Mouse (Mus musculus) neural tube, embryonic 11.5 days (tissue): ENCODE measurements at regions not wholly inside any gene's neighbourhood (a gene's known extent, or its start where the extent isn't known, plus 50 kb on each side); places are given as distances from the start of the nearest gene placed in this dataset.

ENCODE experiments used
- ATAC-seq: fragments of 200-750 bp; cut with Nextera tagmentation; 2 replicates; pipeline ENCODE4 v1.8.0; 2017; ENCODE audit warnings: moderate number of reproducible peaks, mild to moderate bottlenecking, moderate TSS enrichment, moderate library complexity; ENCODE audit not compliant: insufficient read depth, low FRiP score, low TSS enrichment
- DNase-seq: peaks from one replicate; pipeline ENCODE4 v3.0.0-alpha.2; 2015; ENCODE audit warnings: low spot score
- H3K27ac ChIP-seq: fragments of 300-500 bp; sonication (generic); 2 replicates; pipeline ENCODE4 v1.5.1; 2014; ENCODE audit warnings: low read depth, mild to moderate bottlenecking, low read length
- H3K27me3 ChIP-seq: fragments of 300-500 bp; sonication (generic); 2 replicates; pipeline ENCODE4 v1.6.1; 2014; ENCODE audit warnings: mild to moderate bottlenecking, low read length, mixed read lengths; ENCODE audit not compliant: control insufficient read depth, insufficient read depth
- H3K36me3 ChIP-seq: fragments of 300-500 bp; sonication (generic); 2 replicates; pipeline ENCODE4 v1.6.1; 2014; ENCODE audit warnings: mild to moderate bottlenecking, low read length, moderate library complexity, mixed read lengths; ENCODE audit not compliant: control insufficient read depth, insufficient read depth
- H3K4me1 ChIP-seq: fragments of 300-500 bp; sonication (generic); 2 replicates; pipeline ENCODE4 v1.6.1; 2014; ENCODE audit warnings: low read length, mixed read lengths; ENCODE audit not compliant: control insufficient read depth, insufficient read depth
- H3K4me2 ChIP-seq: fragments of 300-500 bp; sonication (generic); 2 replicates; pipeline ENCODE4 v1.6.1; 2014; ENCODE audit warnings: low read depth, mild to moderate bottlenecking, moderate library complexity
- H3K4me3 ChIP-seq: fragments of 300-500 bp; sonication (generic); 2 replicates; pipeline ENCODE4 v1.5.1; 2014; ENCODE audit warnings: low read depth, low read length
- H3K9ac ChIP-seq: fragments of 300-500 bp; sonication (generic); 2 replicates; pipeline ENCODE4 v1.6.1; 2014; ENCODE audit warnings: mild to moderate bottlenecking, low read length
- H3K9me3 ChIP-seq: fragments of 300-500 bp; sonication (generic); 2 replicates; pipeline ENCODE4 v1.6.1; 2016; ENCODE audit warnings: low read length; ENCODE audit not compliant: control insufficient read depth
- WGBS: fragments of 180-500 bp; shearing (Covaris S2); extraction: QIAGEN DNeasy Blood & Tissue Kit; methylation state at CpG from one replicate; pipeline ENCODE4 v1.1.7; 2014; 5-methylcytosine and 5-hydroxymethylcytosine counted together

GRCm38 (mm10) chrX:11895396-11895795, 264.8 kb downstream of the Bcor start:
- Histone ChIP-seq H3K4me2 (no peak overlapping the region), H3K9ac (no peak overlapping the region), H3K4me1 (no peaks in the 10 kb centered on the region), H3K4me3 (no peak overlapping the region), H3K36me3 (no peaks in the 10 kb centered on the region), H3K27ac (no peak overlapping the region), H3K27me3 (0 out of 2 replicates have a peak, but pooled peaks cover 3% of the 10 kb centered on the region), H3K9me3 (no peaks in the 10 kb centered on the region)
- ATAC-seq: no peak
- DNase-seq: no peak
- WGBS: 31% methylated on average over 5 of the region's 5 CpGs

- H3K36me3 ChIP-seq: no peaks in the 10 kb centered on the region
- no peaks in the 10 kb centered on the region for H3K9me3 ChIP-seq
- ATAC-seq (no peak), DNase-seq (no peak)
- H3K9ac ChIP-seq: no peak overlapping the region
- no peak overlapping the region for H3K4me3 ChIP-seq
- H3K4me1 ChIP-seq: no peaks in the 10 kb centered on the region
- 71% methylated on average over 8 of the region's 8 CpGs for WGBS
- H3K27me3 ChIP-seq: no peaks in the 10 kb centered on the region
- H3K27ac ChIP-seq: no peak overlapping the region
- no peak overlapping the region for H3K4me2 ChIP-seq
Observed at GRCm38 (mm10) chrX:11898280-11898679, 261.9 kb downstream of the Bcor start.

- no peak overlapping the region for H3K27ac ChIP-seq
- H3K9ac ChIP-seq: no peak overlapping the region
- H3K4me1 ChIP-seq: no peaks in the 10 kb centered on the region
- no peak overlapping the region for H3K4me2 ChIP-seq
- no peaks in the 10 kb centered on the region for H3K9me3 ChIP-seq
- no peak overlapping the region for H3K4me3 ChIP-seq
- H3K27me3 ChIP-seq: no peaks in the 10 kb centered on the region
- H3K36me3 ChIP-seq: no peaks in the 10 kb centered on the region
- DNase-seq (no peak), ATAC-seq (no peak)
- WGBS: 86% methylated on average over 6 of the region's 6 CpGs
Observed at GRCm38 (mm10) chrX:11899051-11899450, 261.1 kb downstream of the Bcor start.

GRCm38 (mm10) chrX:11899914-11900313, 260.2 kb downstream of the Bcor start:
- H3K27ac ChIP-seq: no peak overlapping the region
- H3K9me3 ChIP-seq: no peaks in the 10 kb centered on the region
- H3K4me3 ChIP-seq: no peak overlapping the region
- no peaks in the 10 kb centered on the region for H3K4me1 ChIP-seq
- no peak overlapping the region for H3K4me2 ChIP-seq
- ATAC-seq (no peak), DNase-seq (no peak)
- H3K9ac ChIP-seq: no peak overlapping the region
- H3K36me3 ChIP-seq: no peaks in the 10 kb centered on the region
- no peaks in the 10 kb centered on the region for H3K27me3 ChIP-seq
- 53% methylated on average over 3 of the region's 3 CpGs for WGBS

DNA sequence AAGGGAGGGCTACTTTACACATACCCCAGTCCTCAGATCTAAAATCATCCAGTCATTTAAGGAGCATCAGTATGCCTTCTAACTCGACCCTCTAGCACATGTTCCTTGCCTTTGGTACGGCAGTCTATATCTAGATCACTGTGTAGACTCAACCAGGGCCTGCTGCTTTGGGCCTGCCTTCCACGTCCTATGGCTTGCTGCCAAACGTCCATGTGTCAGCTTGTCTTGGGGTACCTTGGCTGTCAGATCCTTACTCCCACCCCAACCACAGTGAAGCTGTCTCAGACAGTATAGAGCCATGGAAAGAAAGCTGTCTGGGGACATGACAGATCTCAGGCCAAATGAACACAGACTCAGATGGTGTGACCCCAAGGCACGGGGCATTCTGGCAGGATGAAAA, 258.4 kb downstream of the Bcor start:
- no peaks in the 10 kb centered on the region for H3K9me3 ChIP-seq
- no peaks in the 10 kb centered on the region for H3K4me1 ChIP-seq
- H3K36me3 ChIP-seq: no peaks in the 10 kb centered on the region
- no peak overlapping the region for H3K27ac ChIP-seq
- H3K9ac ChIP-seq: no peak overlapping the region
- ATAC-seq (no peak), DNase-seq (no peak)
- no peak overlapping the region for H3K4me3 ChIP-seq
- H3K4me2 ChIP-seq: no peak overlapping the region
- WGBS: 80% methylated on average over 5 of the region's 5 CpGs
- no peaks in the 10 kb centered on the region for H3K27me3 ChIP-seq

GRCm38 (mm10) chrX:11903116-11903700, 256.9 kb downstream of the Bcor start:
- no peak overlapping the region for H3K4me3 ChIP-seq
- H3K27me3 ChIP-seq: no peaks in the 10 kb centered on the region
- no peaks in the 10 kb centered on the region for H3K9me3 ChIP-seq
- H3K27ac ChIP-seq: no peak overlapping the region
- no peaks in the 10 kb centered on the region for H3K36me3 ChIP-seq
- H3K4me1 ChIP-seq: no peaks in the 10 kb centered on the region
- H3K9ac ChIP-seq: no peak overlapping the region
- ATAC-seq (no peak), DNase-seq (no peak)
- no peak overlapping the region for H3K4me2 ChIP-seq
- WGBS: 93% methylated on average over 4 of the region's 4 CpGs

GRCm38 (mm10) chrX:11905231-11905630, 254.9 kb downstream of the Bcor start:
- Histone ChIP-seq H3K9me3 (no peaks in the 10 kb centered on the region), H3K27ac (no peak overlapping the region), H3K4me1 (no peaks in the 10 kb centered on the region), H3K36me3 (no peaks in the 10 kb centered on the region), H3K4me2 (no peak overlapping the region), H3K27me3 (no peaks in the 10 kb centered on the region), H3K4me3 (no peak overlapping the region), H3K9ac (no peak overlapping the region)
- ATAC-seq (no peak), DNase-seq (no peak)
- 77% methylated on average over 5 of the region's 5 CpGs for WGBS

DNA sequence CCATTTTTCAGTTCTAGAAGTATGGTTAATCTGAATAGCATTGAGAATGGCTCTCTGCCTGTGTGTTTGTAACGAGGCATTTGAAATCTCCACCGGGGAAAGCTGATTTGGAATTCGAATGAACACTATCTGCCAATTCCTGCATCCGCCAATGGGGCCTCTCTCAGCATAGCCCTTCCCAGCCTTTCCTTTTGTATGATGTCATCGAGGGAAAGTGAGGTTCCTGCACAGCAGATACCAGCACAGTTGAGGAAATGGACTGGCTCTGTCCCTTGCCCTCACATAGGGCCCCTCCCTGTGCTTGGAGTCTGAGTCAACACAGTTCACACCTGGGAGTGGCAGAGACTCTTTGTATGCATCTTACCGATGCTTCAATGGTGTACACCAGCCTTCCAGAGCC, 253.0 kb downstream of the Bcor start:
- Histone ChIP-seq H3K36me3 (no peaks in the 10 kb centered on the region), H3K27me3 (no peaks in the 10 kb centered on the region), H3K4me3 (no peak overlapping the region), H3K4me1 (no peaks in the 10 kb centered on the region), H3K9ac (no peak overlapping the region), H3K4me2 (no peak overlapping the region), H3K27ac (no peak overlapping the region), H3K9me3 (no peaks in the 10 kb centered on the region)
- no peak for ATAC-seq
- WGBS: 81% methylated on average over 6 of the region's 6 CpGs
- DNase-seq: no peak

- ATAC-seq: no peak
Observed at GRCm38 (mm10) chrX:11915984-11916383, 244.2 kb downstream of the Bcor start.

More at GRCm38 (mm10) chrX:11915984-11916383, 244.2 kb downstream of the Bcor start:
- no peaks in the 10 kb centered on the region for H3K27me3 ChIP-seq
- H3K9ac ChIP-seq: no peak overlapping the region
- DNase-seq: no peak
- H3K4me2 ChIP-seq: no peak overlapping the region
- H3K4me1 ChIP-seq: no peaks in the 10 kb centered on the region
- H3K4me3 ChIP-seq: no peak overlapping the region
- H3K9me3 ChIP-seq: no peaks in the 10 kb centered on the region
- WGBS: 76% methylated on average over 10 of the region's 10 CpGs
- H3K27ac ChIP-seq: no peak overlapping the region
- no peaks in the 10 kb centered on the region for H3K36me3 ChIP-seq
